Mouse (Mus musculus) neural tube, embryonic 11.5 days (tissue): ENCODE measurements at regions not wholly inside any gene's neighbourhood (a gene's known extent, or its start where the extent isn't known, plus 50 kb on each side); places are given as distances from the start of the nearest gene placed in this dataset.

ENCODE experiments used
- ATAC-seq: fragments of 200-750 bp; cut with Nextera tagmentation; 2 replicates; pipeline ENCODE4 v1.8.0; 2017; ENCODE audit warnings: moderate number of reproducible peaks, mild to moderate bottlenecking, moderate TSS enrichment, moderate library complexity; ENCODE audit not compliant: insufficient read depth, low FRiP score, low TSS enrichment
- DNase-seq: peaks from one replicate; pipeline ENCODE4 v3.0.0-alpha.2; 2015; ENCODE audit warnings: low spot score
- H3K27ac ChIP-seq: fragments of 300-500 bp; sonication (generic); 2 replicates; pipeline ENCODE4 v1.5.1; 2014; ENCODE audit warnings: low read depth, mild to moderate bottlenecking, low read length
- H3K27me3 ChIP-seq: fragments of 300-500 bp; sonication (generic); 2 replicates; pipeline ENCODE4 v1.6.1; 2014; ENCODE audit warnings: mild to moderate bottlenecking, low read length, mixed read lengths; ENCODE audit not compliant: control insufficient read depth, insufficient read depth
- H3K36me3 ChIP-seq: fragments of 300-500 bp; sonication (generic); 2 replicates; pipeline ENCODE4 v1.6.1; 2014; ENCODE audit warnings: mild to moderate bottlenecking, low read length, moderate library complexity, mixed read lengths; ENCODE audit not compliant: control insufficient read depth, insufficient read depth
- H3K4me1 ChIP-seq: fragments of 300-500 bp; sonication (generic); 2 replicates; pipeline ENCODE4 v1.6.1; 2014; ENCODE audit warnings: low read length, mixed read lengths; ENCODE audit not compliant: control insufficient read depth, insufficient read depth
- H3K4me2 ChIP-seq: fragments of 300-500 bp; sonication (generic); 2 replicates; pipeline ENCODE4 v1.6.1; 2014; ENCODE audit warnings: low read depth, mild to moderate bottlenecking, moderate library complexity
- H3K4me3 ChIP-seq: fragments of 300-500 bp; sonication (generic); 2 replicates; pipeline ENCODE4 v1.5.1; 2014; ENCODE audit warnings: low read depth, low read length
- H3K9ac ChIP-seq: fragments of 300-500 bp; sonication (generic); 2 replicates; pipeline ENCODE4 v1.6.1; 2014; ENCODE audit warnings: mild to moderate bottlenecking, low read length
- H3K9me3 ChIP-seq: fragments of 300-500 bp; sonication (generic); 2 replicates; pipeline ENCODE4 v1.6.1; 2016; ENCODE audit warnings: low read length; ENCODE audit not compliant: control insufficient read depth
- WGBS: fragments of 180-500 bp; shearing (Covaris S2); extraction: QIAGEN DNeasy Blood & Tissue Kit; methylation state at CpG from one replicate; pipeline ENCODE4 v1.1.7; 2014; 5-methylcytosine and 5-hydroxymethylcytosine counted together

GRCm38 (mm10) chr14:120212626-120213025 lies 62.8 kb upstream of the Mbnl2 start:
- ATAC-seq, result no peak
- 76% methylated on average over 5 of the region's 5 CpGs for WGBS
- Histone ChIP-seq H3K4me3 (no peak overlapping the region), H3K4me2 (no peak overlapping the region), H3K27ac (no peak overlapping the region), H3K27me3 (no peaks in the 10 kb centered on the region), H3K9ac (no peak overlapping the region), H3K36me3 (no peaks in the 10 kb centered on the region), H3K9me3 (no peaks in the 10 kb centered on the region), H3K4me1 (no peaks in the 10 kb centered on the region)
- DNase-seq, result no peak

GRCm38 (mm10) chr14:120219224-120219623 lies 56.2 kb upstream of the Mbnl2 start:
- H3K4me3 ChIP-seq, result no peak overlapping the region
- H3K27ac ChIP-seq, result no peak overlapping the region
- no peaks in the 10 kb centered on the region for H3K36me3 ChIP-seq
- WGBS, result 88% methylated on average over 4 of the region's 4 CpGs
- no peak for ATAC-seq
- H3K9me3 ChIP-seq, result no peaks in the 10 kb centered on the region
- no peak overlapping the region for H3K9ac ChIP-seq
- no peaks in the 10 kb centered on the region for H3K4me1 ChIP-seq
- H3K27me3 ChIP-seq, result no peaks in the 10 kb centered on the region
- no peak for DNase-seq
- H3K4me2 ChIP-seq, result no peak overlapping the region

- WGBS, result 82% methylated on average over 14 of the region's 14 CpGs
- Histone ChIP-seq H3K9ac (no peak overlapping the region), H3K9me3 (no peaks in the 10 kb centered on the region), H3K36me3 (no peaks in the 10 kb centered on the region), H3K4me2 (no peak overlapping the region), H3K27me3 (no peaks in the 10 kb centered on the region), H3K4me3 (no peak overlapping the region), H3K4me1 (no peaks in the 10 kb centered on the region), H3K27ac (no peak overlapping the region)
- no peak for DNase-seq
- ATAC-seq, result no peak
Observed at GRCm38 (mm10) chr14:120223528-120224201, 51.8 kb upstream of the Mbnl2 start.

GRCm38 (mm10) chr14:120224202-120224846 lies 51.1 kb upstream of the Mbnl2 start:
- no peak overlapping the region for H3K9ac ChIP-seq
- no peak for DNase-seq
- no peak for ATAC-seq

GRCm38 (mm10) chr14:120225657-120226056 lies 49.8 kb upstream of the Mbnl2 start:
- Histone ChIP-seq H3K36me3 (no peaks in the 10 kb centered on the region), H3K27me3 (no peaks in the 10 kb centered on the region), H3K4me1 (no peaks in the 10 kb centered on the region), H3K4me2 (no peak overlapping the region), H3K9me3 (no peaks in the 10 kb centered on the region), H3K9ac (no peak overlapping the region), H3K27ac (no peak overlapping the region), H3K4me3 (no peak overlapping the region)
- DNase-seq (no peak), ATAC-seq (no peak)
- WGBS, result 93% methylated on average over 3 of the region's 3 CpGs

More at GRCm38 (mm10) chr14:120224202-120224846, 51.1 kb upstream of the Mbnl2 start:
- Histone ChIP-seq H3K4me3 (no peak overlapping the region), H3K27me3 (no peaks in the 10 kb centered on the region), H3K9me3 (no peaks in the 10 kb centered on the region), H3K4me2 (no peak overlapping the region), H3K27ac (no peak overlapping the region), H3K36me3 (no peaks in the 10 kb centered on the region), H3K4me1 (no peaks in the 10 kb centered on the region)
- WGBS, result 74% methylated on average over 6 of the region's 6 CpGs
